Mouse (Mus musculus): ENCODE measurements around the gene Stat3. TPM values are rescaled to one million over a fixed set of nuclear protein-coding genes. Genes with fewer than 3 reads are reported as not detected.

The Stat3 gene
- total and polyA plus RNA-seq, 2 experiments from 2014 or later, result 40.8 to 47.1 TPM

DNA sequence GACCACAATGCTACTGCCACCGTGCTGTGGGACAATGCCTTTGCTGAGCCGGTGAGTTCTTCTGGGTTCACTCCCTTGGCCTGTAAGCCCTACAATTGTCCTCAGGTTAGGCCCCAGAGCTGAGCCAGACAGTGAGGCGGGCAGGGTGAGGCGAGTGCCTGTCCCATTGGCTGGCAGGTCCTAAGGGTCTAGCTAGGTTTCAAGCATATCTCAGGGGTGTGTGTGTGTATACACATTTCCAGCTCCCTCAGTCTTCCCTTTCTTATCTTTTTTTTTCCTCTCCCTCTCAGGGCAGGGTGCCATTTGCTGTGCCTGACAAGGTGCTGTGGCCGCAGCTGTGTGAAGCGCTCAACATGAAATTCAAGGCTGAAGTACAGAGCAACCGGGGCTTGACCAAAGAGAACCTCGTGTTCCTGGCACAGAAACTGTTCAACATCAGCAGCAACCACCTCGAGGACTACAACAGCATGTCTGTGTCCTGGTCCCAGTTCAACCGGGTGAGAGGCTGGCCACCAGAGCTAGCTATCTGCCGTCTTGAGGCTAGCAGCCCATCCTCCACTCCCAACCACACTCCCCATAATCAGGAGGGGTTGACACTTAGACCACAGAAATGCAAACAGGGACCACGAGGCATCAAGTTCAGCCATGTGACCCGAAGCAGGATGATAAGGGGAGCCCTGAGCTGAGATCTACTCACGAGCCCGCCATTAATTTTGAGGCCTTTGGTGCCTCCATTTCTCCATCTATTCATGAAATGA lies 59.8 kb downstream of the Stat3 start:
- DNase-seq (ENCODE audit: low spot score) (no peak), ATAC-seq (ENCODE audit: low FRiP score) (no peak)
- Histone ChIP-seq H3K4me1 (ENCODE audit: insufficient read depth, low read length) (no peaks in the 10 kb centered on the region), H3K36me3 (ENCODE audit: insufficient read depth, low read length) (0 out of 2 replicates have a peak, but pooled peaks cover 4% of the 10 kb centered on the region), H3K9me3 (ENCODE audit: low read length) (no peaks in the 10 kb centered on the region), H3K9ac (replicated peaks; ENCODE audit: low read length, poor library complexity, severe bottlenecking) (no peak overlapping the region), H3K4me2 (ENCODE audit: low read depth, low read length, poor library complexity, severe bottlenecking) (no peak overlapping the region), H3K27me3 (ENCODE audit: insufficient read depth, low read length) (no peaks in the 10 kb centered on the region), H3K4me3 (ENCODE audit: low read depth, low read length) (no peak overlapping the region), H3K27ac (ENCODE audit: low read depth, low read length) (no peak overlapping the region)
- 87% methylated on average over 15 of the region's 15 CpGs for WGBS
- TF ChIP-seq CTCF (IDR thresholded peaks at IDR 0.05), result no peak

DNA sequence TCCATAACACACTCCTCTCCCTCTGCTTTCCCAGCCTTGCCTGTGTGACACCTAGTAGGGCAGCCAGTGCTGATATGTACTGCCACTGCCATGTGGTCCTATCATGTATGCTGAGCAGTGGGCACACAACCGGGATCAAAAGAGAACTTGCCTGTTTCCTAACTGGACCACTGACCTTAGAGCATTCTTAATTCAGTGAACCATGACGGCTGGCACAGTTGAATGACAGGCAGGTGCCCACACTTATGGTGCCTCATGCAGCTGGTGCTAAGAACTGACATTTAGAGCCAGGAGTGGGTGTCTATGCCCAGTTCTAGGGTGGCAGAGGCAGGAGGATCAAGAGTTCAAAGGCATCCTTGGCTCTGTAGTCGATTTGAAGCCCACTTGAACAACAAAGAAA lies 63.6 kb downstream of the Stat3 start:
- H3K9me3 ChIP-seq (ENCODE audit: low read length), result no peaks in the 10 kb centered on the region
- no peaks in the 10 kb centered on the region for H3K4me1 ChIP-seq (ENCODE audit: insufficient read depth, low read length)
- TF ChIP-seq CTCF (IDR thresholded peaks at IDR 0.05), result no peak
- no peaks in the 10 kb centered on the region for H3K36me3 ChIP-seq (ENCODE audit: insufficient read depth, low read length)
- no peak overlapping the region for H3K4me2 ChIP-seq (ENCODE audit: low read depth, low read length, poor library complexity, severe bottlenecking)
- DNase-seq (ENCODE audit: low spot score) (no peak), ATAC-seq (ENCODE audit: low FRiP score) (no peak)
- no peak overlapping the region for H3K9ac ChIP-seq (replicated peaks; ENCODE audit: low read length, poor library complexity, severe bottlenecking)
- 74% methylated on average over 3 of the region's 3 CpGs for WGBS
- H3K4me3 ChIP-seq (ENCODE audit: low read depth, low read length), result no peak overlapping the region
- H3K27ac ChIP-seq (ENCODE audit: low read depth, low read length), result no peak overlapping the region
- no peaks in the 10 kb centered on the region for H3K27me3 ChIP-seq (ENCODE audit: insufficient read depth, low read length)

DNA sequence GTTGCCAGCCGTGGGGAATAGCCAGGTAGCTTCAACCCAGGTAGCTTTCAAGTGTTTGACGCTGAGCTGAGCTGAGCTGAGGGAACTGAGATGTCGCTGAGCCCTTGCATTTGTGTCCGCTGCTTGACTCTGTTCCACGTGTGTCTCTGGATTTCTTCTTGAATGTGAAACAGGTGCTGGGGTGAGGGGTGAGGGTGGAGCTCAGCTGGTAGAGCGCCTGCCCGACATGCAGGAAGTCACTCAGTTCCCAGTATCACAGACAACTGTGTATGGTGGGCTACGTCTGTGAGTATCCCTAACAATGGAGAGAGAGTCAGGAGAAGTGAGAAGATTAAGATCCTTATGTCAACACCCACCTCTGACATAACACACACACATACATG lies 68.4 kb downstream of the Stat3 start:
- DNase-seq (ENCODE audit: low spot score) (no peak), ATAC-seq (ENCODE audit: low FRiP score) (no peak)
- 83% methylated on average over 8 of the region's 8 CpGs for WGBS
- Histone ChIP-seq H3K36me3 (ENCODE audit: insufficient read depth, low read length) (no peaks in the 10 kb centered on the region), H3K4me2 (ENCODE audit: low read depth, low read length, poor library complexity, severe bottlenecking) (no peak overlapping the region), H3K9ac (replicated peaks; ENCODE audit: low read length, poor library complexity, severe bottlenecking) (no peak overlapping the region), H3K9me3 (ENCODE audit: low read length) (no peaks in the 10 kb centered on the region), H3K4me3 (ENCODE audit: low read depth, low read length) (no peak overlapping the region), H3K27ac (ENCODE audit: low read depth, low read length) (no peak overlapping the region), H3K27me3 (ENCODE audit: insufficient read depth, low read length) (no peaks in the 10 kb centered on the region), H3K4me1 (ENCODE audit: insufficient read depth, low read length) (no peaks in the 10 kb centered on the region)
- TF ChIP-seq CTCF (IDR thresholded peaks at IDR 0.05), result no peak

DNA sequence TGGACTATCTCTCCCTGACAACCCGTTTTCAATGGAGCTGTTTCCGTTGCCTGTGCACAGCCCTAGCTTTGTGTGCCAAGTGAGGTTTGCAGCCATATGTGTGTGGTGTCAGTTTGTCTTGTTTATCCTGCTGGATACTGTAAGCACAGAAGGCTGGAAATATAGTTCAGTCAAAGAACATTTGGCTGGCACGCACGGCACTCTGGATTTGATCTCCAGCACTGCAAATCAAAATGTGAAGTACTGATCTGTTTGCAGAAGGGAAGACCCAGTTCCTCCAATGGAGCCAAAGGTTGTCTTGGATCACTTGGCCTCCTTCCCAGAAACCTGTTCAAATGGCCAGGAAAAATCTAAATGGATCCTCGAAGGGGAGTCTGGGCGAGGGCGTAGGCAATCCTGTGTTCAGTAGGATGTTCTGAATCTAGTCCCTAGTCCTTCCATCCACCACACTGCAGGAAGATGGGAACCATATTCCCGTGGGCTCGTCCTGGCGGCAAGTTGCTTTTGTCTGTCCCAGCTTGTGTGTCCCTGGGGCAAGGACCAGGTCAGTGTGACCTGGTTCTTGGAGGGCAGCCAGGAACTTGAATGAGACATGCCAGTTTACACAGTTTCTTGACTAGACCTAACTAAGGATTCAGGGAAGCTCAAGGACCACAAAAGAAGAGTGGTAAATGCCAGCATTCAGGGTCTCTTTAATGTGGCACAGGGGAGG lies 68.9 kb downstream of the Stat3 start:
- Histone ChIP-seq H3K27me3 (ENCODE audit: insufficient read depth, low read length) (no peaks in the 10 kb centered on the region), H3K9ac (replicated peaks; ENCODE audit: low read length, poor library complexity, severe bottlenecking) (no peak overlapping the region), H3K4me1 (ENCODE audit: insufficient read depth, low read length) (no peaks in the 10 kb centered on the region), H3K36me3 (ENCODE audit: insufficient read depth, low read length) (no peaks in the 10 kb centered on the region), H3K4me3 (ENCODE audit: low read depth, low read length) (no peak overlapping the region), H3K4me2 (ENCODE audit: low read depth, low read length, poor library complexity, severe bottlenecking) (no peak overlapping the region), H3K27ac (ENCODE audit: low read depth, low read length) (no peak overlapping the region), H3K9me3 (ENCODE audit: low read length) (no peaks in the 10 kb centered on the region)
- 75% methylated on average over 10 of the region's 10 CpGs for WGBS
- DNase-seq (ENCODE audit: low spot score) (no peak), ATAC-seq (ENCODE audit: low FRiP score) (no peak)
- TF ChIP-seq CTCF (IDR thresholded peaks at IDR 0.05), result no peak

DNA sequence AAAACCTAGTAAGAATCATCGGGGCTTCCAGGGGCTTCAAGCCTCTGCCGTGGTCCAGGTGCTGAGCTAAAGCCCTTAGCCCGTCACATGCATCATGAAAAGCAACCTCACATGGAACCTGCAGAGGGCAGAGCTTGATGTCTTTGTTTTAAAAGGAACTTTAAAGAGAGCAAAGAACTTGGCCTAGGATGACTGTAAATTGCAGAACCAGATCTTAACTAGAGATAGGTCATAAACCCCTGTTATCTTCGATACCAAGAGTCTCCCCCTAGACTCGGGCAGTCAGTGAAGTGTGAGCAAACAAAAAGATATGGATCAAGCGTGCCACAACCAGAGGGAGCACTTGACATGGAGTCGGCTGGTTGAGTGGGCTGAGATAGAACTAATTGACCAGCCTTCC lies 73.7 kb downstream of the Stat3 start:
- 85% methylated on average over 7 of the region's 7 CpGs for WGBS

DNA sequence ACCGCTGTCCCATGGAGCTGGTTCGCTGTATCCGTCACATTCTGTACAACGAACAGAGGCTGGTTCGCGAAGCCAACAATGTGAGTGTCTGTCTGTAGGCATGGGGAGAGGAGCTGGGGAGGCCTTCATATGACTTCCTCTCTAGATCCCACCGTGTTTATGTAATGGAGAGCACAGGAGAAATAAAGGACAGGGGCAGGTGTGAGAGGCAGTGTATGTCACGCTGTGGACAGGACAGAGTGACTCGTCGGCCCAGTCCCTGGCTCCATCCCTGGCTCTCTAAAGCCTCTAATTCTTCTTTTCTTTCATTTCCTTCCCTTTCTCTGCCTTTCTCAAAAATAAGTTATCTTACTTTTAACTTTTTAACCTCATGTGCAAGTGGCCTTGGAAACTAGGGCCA lies 76.2 kb downstream of the Stat3 start:
- Histone ChIP-seq H3K27me3 (ENCODE audit: insufficient read depth, low read length) (peaks cover 8% of the 10 kb centered on the region; the same call in 1 of the 2 replicates), H3K9ac (replicated peaks; ENCODE audit: low read length, poor library complexity, severe bottlenecking) (no peak overlapping the region), H3K9me3 (ENCODE audit: low read length) (no peaks in the 10 kb centered on the region), H3K4me2 (ENCODE audit: low read depth, low read length, poor library complexity, severe bottlenecking) (no peak overlapping the region), H3K4me3 (ENCODE audit: low read depth, low read length) (no peak overlapping the region), H3K27ac (ENCODE audit: low read depth, low read length) (no peak overlapping the region), H3K4me1 (ENCODE audit: insufficient read depth, low read length) (no peaks in the 10 kb centered on the region), H3K36me3 (ENCODE audit: insufficient read depth, low read length) (no peaks in the 10 kb centered on the region; the same call in 1 of the 2 replicates)
- no peak for ATAC-seq (ENCODE audit: low FRiP score)
- 91% methylated on average over 10 of the region's 10 CpGs for WGBS
- no peak for TF ChIP-seq CTCF (IDR thresholded peaks at IDR 0.05)
- DNase-seq (ENCODE audit: low spot score), result no peak

More for the DNA sequence above, 73.7 kb downstream of the Stat3 start:
- Histone ChIP-seq H3K4me1 (ENCODE audit: insufficient read depth, low read length) (no peaks in the 10 kb centered on the region), H3K27ac (ENCODE audit: low read depth, low read length) (no peak overlapping the region), H3K9me3 (ENCODE audit: low read length) (no peaks in the 10 kb centered on the region), H3K27me3 (ENCODE audit: insufficient read depth, low read length) (peaks cover 4% of the 10 kb centered on the region; the same call in 1 of the 2 replicates), H3K9ac (replicated peaks; ENCODE audit: low read length, poor library complexity, severe bottlenecking) (no peak overlapping the region), H3K4me3 (ENCODE audit: low read depth, low read length) (no peak overlapping the region), H3K36me3 (ENCODE audit: insufficient read depth, low read length) (no peaks in the 10 kb centered on the region; the same call in 1 of the 2 replicates), H3K4me2 (ENCODE audit: low read depth, low read length, poor library complexity, severe bottlenecking) (no peak overlapping the region)
- no peak for DNase-seq (ENCODE audit: low spot score)
- no peak for TF ChIP-seq CTCF (IDR thresholded peaks at IDR 0.05)
- ATAC-seq (ENCODE audit: low FRiP score), result no peak

All from midbrain, postnatal 0 days (tissue).